Comparison of ENCODE assay signal across 14 mouse cellular contexts in genomic region chr7:112375062-112375461, GRCm38 (mm10). TPM values are rescaled to one million over a fixed set of nuclear protein-coding genes. Genes with fewer than 3 reads are reported as not detected.
DNase-seq lines count a peak whose midpoint lies in the region; ATAC-seq lines count a peak whose summit lies in the region.
"Had no signal": no experiment of that assay in that cellular context is flagged by ENCODE, and none has a peak within 500 bp of the region (broad histone marks: within the 10 kb centered on the region; RNA-seq: fewer than 3 reads in every experiment).

No protein-coding gene starts in this region.

- no peak; the same call in 1 of the 2 replicates for ATAC-seq in heart, embryonic 15.5 days (replicated peaks; ENCODE audit: insufficient number of reproducible peaks, insufficient read depth, low FRiP score, low read depth)
- peak; percentile 85 to 94 for ATAC-seq in hematopoietic stem cell, adult 5-6 weeks (replicated peaks in 1 of 2; ENCODE audit: insufficient read depth in 1 of 2, low FRiP score in 2 of 2, low TSS enrichment in 1 of 2, low read depth in 1 of 2, poor library complexity in 2 of 2, severe bottlenecking in 2 of 2)
- no peak for ATAC-seq in stomach, embryonic 14.5 days (ENCODE audit: insufficient number of reproducible peaks, insufficient read depth, low FRiP score, low read depth)
- ATAC-seq: forebrain, embryonic 13.5 days had no signal

- H3K4me3 ChIP-seq in heart, embryonic 15.5 days = no peak overlapping the region
- no peak overlapping the region for H3K4me3 ChIP-seq in stomach, embryonic 14.5 days (ENCODE audit: low read depth, low read length)
- H3K4me3 ChIP-seq: forebrain, embryonic 13.5 days; midbrain, embryonic 10.5 days had no signal

- H3K36me3 ChIP-seq in heart, embryonic 15.5 days = no peaks in the 10 kb centered on the region
- H3K36me3 ChIP-seq in stomach, embryonic 14.5 days (ENCODE audit: control insufficient read depth, insufficient read depth, low read length) = no peaks in the 10 kb centered on the region
- H3K36me3 ChIP-seq: midbrain, embryonic 10.5 days had no signal

- H3K9me3 ChIP-seq in heart, embryonic 15.5 days (replicated peaks) = no peaks in the 10 kb centered on the region
- H3K9me3 ChIP-seq in stomach, embryonic 14.5 days (ENCODE audit: control insufficient read depth, low read depth, low read length) = no peaks in the 10 kb centered on the region
- H3K9me3 ChIP-seq: forebrain, embryonic 13.5 days; midbrain, embryonic 10.5 days had no signal

- no peak overlapping the region for H3K4me2 ChIP-seq in heart, embryonic 15.5 days
- no peak overlapping the region for H3K4me2 ChIP-seq in stomach, embryonic 14.5 days (replicated peaks; ENCODE audit: low read depth, low read length)
- H3K4me2 ChIP-seq: forebrain, embryonic 13.5 days had no signal

- no peak for DNase-seq in heart, postnatal 14 days
- peak; percentile 11 for DNase-seq in 416B (ENCODE audit: low read depth)
- DNase-seq in c-Kit-positive CD71-positive TER-119-positive erythroid progenitor cells, embryonic 14.5 days (ENCODE audit: low spot score) = no peak
- DNase-seq in adipocyte (ENCODE audit: low spot score) = no peak
- DNase-seq in left cerebral cortex, postnatal 4 days = no peak
- DNase-seq: adrenal gland, adult 2 months; kidney, adult 8-10 months; layer of hippocampus, postnatal 36 days; lung, adult 18-20 months had no signal

- H3K27ac ChIP-seq in heart, embryonic 15.5 days = peak overlapping the region; percentile 78
- H3K27ac ChIP-seq in stomach, embryonic 14.5 days (ENCODE audit: low read length) = peak overlapping the region; percentile 41; the same call in 1 of the 2 replicates
- H3K27ac ChIP-seq: forebrain, embryonic 13.5 days; midbrain, embryonic 10.5 days had no signal

- intact Hi-C loops in heart, postnatal 14 days (cut with DNase I) = loop anchor here (10.0 kb wide), 1 partner anchor 890 kb away; no protein-coding TSS in a partner anchor
- intact Hi-C loops in left cerebral cortex, postnatal 4 days (cut with DNase I) = no loop called here

- WGBS in heart, embryonic 15.5 days = 74% methylated on average over 9 of the region's 9 CpGs
- 72% methylated on average over 9 of the region's 9 CpGs for WGBS in stomach, embryonic 14.5 days

- no peak overlapping the region for H3K9ac ChIP-seq in heart, embryonic 15.5 days
- H3K9ac ChIP-seq in stomach, embryonic 14.5 days (replicated peaks; ENCODE audit: low read depth, low read length) = no peak overlapping the region
- H3K9ac ChIP-seq: forebrain, embryonic 13.5 days had no signal

- no peaks in the 10 kb centered on the region for H3K27me3 ChIP-seq in heart, embryonic 15.5 days
- H3K27me3 ChIP-seq in stomach, embryonic 14.5 days (ENCODE audit: control insufficient read depth, insufficient read depth, low read length) = no peaks in the 10 kb centered on the region

- H3K4me1 ChIP-seq in heart, embryonic 15.5 days (replicated peaks) = peaks cover 31% of the 10 kb centered on the region
- H3K4me1 ChIP-seq in stomach, embryonic 14.5 days (ENCODE audit: control insufficient read depth, insufficient read depth, low read length) = 0 out of 2 replicates have a peak, but pooled peaks cover 7% of the 10 kb centered on the region
- H3K4me1 ChIP-seq: forebrain, embryonic 13.5 days had no signal

RNA-seq across cellular contexts. Expression of gene Parva, which starts 52.2 kb away (rescaled TPM):
- 74.6 and 83.2 TPM in 2 replicates for polyA plus RNA-seq in heart, embryonic 15.5 days (2015; fragmentation: Nextera tagmentation; extraction: Ambion mirVana)
- 10 to 100 TPM; 69.1 to 69.4 TPM for total RNA-seq in heart, postnatal 14 days (2021)
- total RNA-seq in hematopoietic stem cell, adult 5-6 weeks (2017) = not detected in 2 replicates
- polyA plus RNA-seq in stomach, embryonic 14.5 days (2014; fragmentation: Nextera tagmentation; extraction: Ambion mirVana) = 128 and 135 TPM in 2 replicates
- 10 to 100 TPM; 25.6 to 26.8 TPM for total RNA-seq in left cerebral cortex, postnatal 4 days (2021)

Comparison
In these comparisons a context has a peak if more than half of its experiments do, and no peak if none do; other contexts are left out.
1. ATAC-seq: peak in hematopoietic stem cell, adult 5-6 weeks (2 of 2); none in heart, embryonic 15.5 days (single experiment) and stomach, embryonic 14.5 days (single experiment).
2. RNA of gene Parva, which starts 52.2 kb away (total RNA-seq): 69.1 to 69.4 TPM in heart, postnatal 14 days and 25.6 to 26.8 TPM in left cerebral cortex, postnatal 4 days; not detected in hematopoietic stem cell, adult 5-6 weeks; every median in the first group is over 10 times any median in the second.